Mouse (Mus musculus) lung, postnatal 0 days (tissue): ENCODE results near the gene Svs5. TPM values are rescaled to one million over a fixed set of nuclear protein-coding genes. Genes with fewer than 3 reads are reported as not detected.
"Not testable (repeated sequence)": the region's sequence is repeated elsewhere in the genome, so short reads cannot be mapped to it uniquely, and the experiment has no call there.

Source experiments
- ATAC-seq: fragments of 200-750 bp; cut with Nextera tagmentation; 2 replicates; pipeline ENCODE4 v1.8.0; 2017; ENCODE audit warnings: moderate library complexity
- DNase-seq: peaks from one replicate; pipeline ENCODE4 v3.0.0-alpha.2; 2016; ENCODE audit warnings: low spot score
- H3K27ac ChIP-seq: fragments of 300-500 bp; sonication (generic); 2 replicates; pipeline ENCODE4 v1.5.1; 2014; ENCODE audit warnings: antibody characterized with exemption, mild to moderate bottlenecking, low read length, mixed read lengths
- H3K27me3 ChIP-seq: fragments of 300-500 bp; sonication (generic); replicated peaks from 2 replicates; pipeline ENCODE4 v1.6.1; 2014; ENCODE audit warnings: low read length, mixed read lengths; ENCODE audit not compliant: insufficient read depth
- H3K36me3 ChIP-seq: fragments of 300-500 bp; sonication (generic); 2 replicates; pipeline ENCODE4 v1.6.1; 2014; ENCODE audit warnings: low read length, mixed read lengths; ENCODE audit not compliant: insufficient read depth
- H3K4me1 ChIP-seq: fragments of 300-500 bp; sonication (generic); 2 replicates; pipeline ENCODE4 v1.6.1; 2014; ENCODE audit warnings: antibody characterized with exemption, low read depth, low read length, mixed read lengths; ENCODE audit not compliant: insufficient read depth
- H3K4me2 ChIP-seq: fragments of 300-500 bp; sonication (generic); replicated peaks from 2 replicates; pipeline ENCODE4 v1.6.1; 2014; ENCODE audit warnings: low read depth, mild to moderate bottlenecking, low read length, moderate library complexity, mixed read lengths
- H3K4me3 ChIP-seq: fragments of 300-500 bp; sonication (generic); 2 replicates; pipeline ENCODE4 v1.5.1; 2014; ENCODE audit warnings: low read depth, low read length
- H3K9ac ChIP-seq: fragments of 300-500 bp; sonication (generic); replicated peaks from 2 replicates; pipeline ENCODE4 v1.6.1; 2014; ENCODE audit warnings: low read depth, mild to moderate bottlenecking
- H3K9me3 ChIP-seq: fragments of 300-500 bp; sonication (generic); 2 replicates; pipeline ENCODE4 v1.6.1; 2016; ENCODE audit warnings: low read length, mixed read lengths
- CTCF ChIP-seq: IDR thresholded peaks from 2 replicates; pipeline ENCODE4 v1.5.1; 2016; ENCODE audit warnings: antibody characterized with exemption, mild to moderate bottlenecking
- EP300 ChIP-seq: IDR thresholded peaks from 2 replicates; pipeline ENCODE4 v1.6.1; 2016; ENCODE audit warnings: antibody characterized with exemption, mild to moderate bottlenecking, control low read depth
- WGBS: fragments of 180-500 bp; shearing (Covaris S2); extraction: QIAGEN DNeasy Blood & Tissue Kit; methylation state at CpG from one replicate; pipeline ENCODE4 v1.1.7; 2014; 5-methylcytosine and 5-hydroxymethylcytosine counted together
- polyA plus RNA-seq: library from polyadenylated mRNA; unstranded; fragments of >200 nt; fragmentation: Nextera tagmentation; extraction: Ambion mirVana; gene quantifications from 2 replicates; pipeline ENCODE4 v1.2.1, GENCODE M21; 2015

Svs5 gene
- not detected in 2 replicates for polyA plus RNA-seq

DNA sequence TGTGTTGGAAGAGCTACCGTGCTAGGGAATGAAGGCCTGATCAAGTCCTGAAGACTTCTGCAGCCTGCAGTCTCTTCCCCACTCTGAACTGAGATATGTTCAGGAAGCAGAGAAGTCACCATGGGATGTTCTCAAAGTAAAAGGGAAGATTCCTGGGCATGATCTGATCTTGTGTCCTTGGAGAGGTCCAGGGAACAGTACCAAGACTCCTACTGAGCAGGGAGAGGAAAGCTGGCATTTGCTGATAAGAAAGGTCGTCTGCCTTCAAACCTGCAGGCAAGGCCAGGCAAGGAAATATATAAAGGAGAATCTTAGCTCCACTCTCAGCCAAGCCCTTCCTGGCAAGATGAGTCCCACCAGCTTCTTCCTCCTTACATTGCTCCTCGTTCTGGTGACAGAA is at the start of gene Svs5:
Gene Svs5 (plus strand): TSS at position 301 of the 400 bp plus-strand sequence.
- H3K4me1 ChIP-seq, H3K9me3 ChIP-seq, H3K27ac ChIP-seq, DNase-seq, H3K36me3 ChIP-seq, H3K4me3 ChIP-seq, H3K27me3 ChIP-seq, H3K9ac ChIP-seq, H3K4me2 ChIP-seq, ATAC-seq: not testable (repeated sequence)
- 60% methylated on average over 3 of the region's 3 CpGs for WGBS

DNA sequence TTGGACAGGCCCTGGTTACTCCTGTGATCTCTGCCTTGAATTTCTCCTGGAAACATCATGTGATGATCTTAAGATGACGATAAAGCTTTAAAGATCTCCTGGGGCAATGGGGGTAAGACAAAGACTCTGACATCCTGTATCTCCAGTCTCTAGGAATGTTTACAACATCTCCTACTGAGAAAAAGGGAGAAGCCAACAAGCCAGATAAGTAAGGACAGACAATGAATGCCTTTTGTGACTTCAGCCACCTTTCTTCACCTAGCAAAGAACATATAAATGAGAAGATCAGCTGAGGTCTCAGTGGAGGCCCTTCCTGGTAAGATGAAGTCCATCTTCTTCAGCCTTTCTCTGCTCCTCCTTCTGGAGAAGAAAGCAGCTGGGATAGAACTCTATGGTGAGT is 43.6 kb upstream of the Svs5 start, which contains the start of gene Svs3a:
Gene Svs3a (plus strand): TSS at position 301 of the 400 bp plus-strand sequence.
- H3K4me2 ChIP-seq, H3K9ac ChIP-seq, H3K9me3 ChIP-seq, H3K27me3 ChIP-seq, H3K4me3 ChIP-seq, H3K36me3 ChIP-seq, H3K27ac ChIP-seq, ATAC-seq, H3K4me1 ChIP-seq, DNase-seq: not testable (repeated sequence)
- 74% methylated on average over 1 of the region's 1 CpGs for WGBS

DNA sequence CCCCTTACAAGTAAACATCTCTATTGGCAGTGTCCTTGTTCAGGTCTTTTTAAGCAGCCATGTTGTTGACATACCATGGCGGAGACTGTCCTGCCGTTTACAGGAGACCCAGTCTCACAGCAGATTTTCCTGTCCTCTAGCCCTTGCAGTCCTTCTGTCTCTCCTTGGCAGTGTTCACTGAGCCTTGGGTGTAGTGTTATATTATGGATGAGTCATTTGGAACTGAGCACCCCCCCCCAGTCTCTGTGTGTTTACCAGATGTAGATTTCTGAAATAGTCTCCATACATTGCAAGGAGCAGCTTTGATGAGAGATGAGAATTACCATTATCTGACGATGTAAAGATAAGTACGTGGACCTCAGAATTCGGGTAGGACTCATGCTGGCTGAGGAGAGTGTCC is 19.9 kb upstream of the Svs5 start:
- 83% methylated on average over 5 of the region's 5 CpGs for WGBS
- Histone ChIP-seq H3K9me3 (no peaks in the 10 kb centered on the region), H3K27me3 (no peaks in the 10 kb centered on the region), H3K27ac (no peak overlapping the region), H3K4me2 (no peak overlapping the region), H3K4me3 (no peak overlapping the region), H3K9ac (no peak overlapping the region), H3K36me3 (no peaks in the 10 kb centered on the region), H3K4me1 (no peaks in the 10 kb centered on the region)
- TF ChIP-seq CTCF (no peak), EP300 (no peak)
- DNase-seq (no peak), ATAC-seq (no peak)

DNA sequence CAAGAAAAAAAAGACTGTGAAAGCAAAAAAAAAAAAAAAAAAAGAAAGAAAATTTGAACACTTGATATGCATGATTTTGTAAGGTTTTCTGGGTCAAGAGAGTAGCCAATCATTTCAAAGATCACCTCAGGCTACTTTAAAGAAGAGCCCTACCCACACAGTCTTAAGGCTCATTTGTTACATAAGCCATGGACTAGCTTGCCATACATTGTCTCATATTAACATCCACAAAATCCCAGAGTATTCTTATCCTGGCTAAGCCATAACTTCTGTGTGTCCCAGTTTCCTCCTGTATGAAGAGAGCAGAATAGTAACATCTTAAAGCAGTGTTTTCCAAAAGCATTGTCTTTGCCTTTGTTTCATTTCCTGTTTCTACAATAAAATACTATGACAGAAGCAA is 17.1 kb upstream of the Svs5 start:
- H3K9me3 ChIP-seq, H3K27ac ChIP-seq, H3K4me2 ChIP-seq, H3K27me3 ChIP-seq, H3K4me1 ChIP-seq, H3K36me3 ChIP-seq, H3K4me3 ChIP-seq, H3K9ac ChIP-seq, DNase-seq, ATAC-seq: not testable (repeated sequence)

DNA sequence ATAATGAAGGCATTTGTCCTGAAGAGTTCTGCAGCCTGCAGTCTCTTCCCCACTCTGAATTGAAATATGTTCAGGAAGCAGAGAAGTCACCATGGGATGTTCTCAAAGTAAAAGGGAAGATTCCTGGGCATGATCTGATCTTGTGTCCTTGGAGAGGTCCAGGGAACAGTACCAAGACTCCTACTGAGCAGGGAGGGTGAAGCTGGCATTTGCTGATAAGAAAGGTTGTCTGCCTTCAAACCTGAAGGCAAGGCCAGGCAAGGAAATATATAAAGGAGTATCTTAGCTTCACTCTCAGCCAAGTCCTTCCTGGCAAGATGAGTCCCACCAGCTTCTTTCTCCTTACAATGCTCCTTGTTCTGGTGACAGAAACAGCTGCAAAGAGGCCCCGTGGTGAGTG is 16.1 kb upstream of the Svs5 start, which contains the start of gene Svs6:
Gene Svs6 (plus strand): TSS at position 301 of the 400 bp plus-strand sequence.
- not testable (repeated sequence) for DNase-seq

DNA sequence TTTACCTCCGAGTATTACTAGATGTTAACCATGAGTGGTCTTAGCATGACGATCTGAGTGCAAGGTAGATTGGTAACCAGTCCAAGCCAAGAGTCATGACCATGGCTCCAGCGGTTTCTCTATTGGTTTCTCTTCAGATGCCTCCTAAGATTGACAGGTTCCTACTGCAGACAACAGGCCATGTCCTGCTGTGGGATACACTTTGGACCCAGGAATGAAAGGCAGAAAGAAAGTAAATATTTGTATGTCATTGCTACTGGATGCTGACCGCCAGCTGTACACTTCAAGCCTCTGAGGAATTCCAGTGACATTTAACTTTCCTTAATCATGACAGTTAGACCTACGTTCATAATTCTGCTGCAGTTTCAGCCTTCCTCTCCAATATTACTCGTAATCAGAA is 11.6 kb upstream of the Svs5 start:
- WGBS: 72% methylated on average over 6 of the region's 6 CpGs

More for the DNA sequence above, 16.1 kb upstream of the Svs5 start, which contains the start of gene Svs6:
- H3K4me3 ChIP-seq, H3K4me2 ChIP-seq, H3K4me1 ChIP-seq, H3K9me3 ChIP-seq, H3K27ac ChIP-seq, ATAC-seq, H3K27me3 ChIP-seq, H3K9ac ChIP-seq, H3K36me3 ChIP-seq: not testable (repeated sequence)
- 58% methylated on average over 1 of the region's 1 CpGs for WGBS

DNA sequence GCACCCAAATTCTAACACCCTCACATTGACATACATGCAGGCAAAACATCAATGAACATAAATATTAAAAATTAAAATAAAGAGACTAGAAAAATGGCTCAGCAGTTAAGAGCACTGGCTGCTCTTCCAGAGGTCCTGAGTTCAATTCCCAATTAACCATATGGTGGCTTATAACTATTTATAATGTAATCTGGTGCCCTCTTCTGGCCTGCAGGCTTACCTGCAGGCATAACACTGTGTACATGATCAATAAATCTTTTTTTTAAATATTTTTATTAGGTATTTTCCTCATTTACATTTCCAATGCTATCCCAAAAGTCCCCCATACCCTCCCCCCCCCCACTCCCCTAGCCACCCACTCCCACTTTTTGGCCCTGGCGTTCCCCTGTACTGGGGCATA is 11.2 kb downstream of the Svs5 start:
- peak; percentile 14; the same call in 1 of the 2 replicates for TF ChIP-seq CTCF
- H3K9me3 ChIP-seq, H3K9ac ChIP-seq, DNase-seq, ATAC-seq, H3K27me3 ChIP-seq, H3K4me3 ChIP-seq, H3K4me1 ChIP-seq, H3K4me2 ChIP-seq, H3K27ac ChIP-seq, H3K36me3 ChIP-seq: not testable (repeated sequence)
- 78% methylated on average over 1 of the region's 1 CpGs for WGBS

More for the DNA sequence above, 11.6 kb upstream of the Svs5 start:
- DNase-seq (no peak), ATAC-seq (no peak)
- Histone ChIP-seq H3K9ac (no peak overlapping the region), H3K36me3 (no peaks in the 10 kb centered on the region), H3K4me3 (no peak overlapping the region), H3K4me1 (no peaks in the 10 kb centered on the region), H3K27ac (no peak overlapping the region), H3K9me3 (no peaks in the 10 kb centered on the region), H3K4me2 (no peak overlapping the region), H3K27me3 (no peaks in the 10 kb centered on the region)
- TF ChIP-seq CTCF: no peak
- no peak for TF ChIP-seq EP300
